Mouse (Mus musculus) heart, adult 10 weeks (tissue): ENCODE measurements around the gene Aco1. TPM values are rescaled to one million over a fixed set of nuclear protein-coding genes. Genes with fewer than 3 reads are reported as not detected.

Source experiments
- polyA plus RNA-seq: library from polyadenylated mRNA; stranded (reverse); fragments of 350-450 nt; fragmentation: Illumina TruSeq; extraction: RNeasy Lipid Tissue Mini Kit (QIAGEN cat#74804); gene quantifications from one replicate; pipeline ENCODE4 v1.2.3, GENCODE M21; 2014; ENCODE audit warnings: low read depth, low replicate concordance

Aco1 gene
- 24.4 TPM for polyA plus RNA-seq

DNA sequence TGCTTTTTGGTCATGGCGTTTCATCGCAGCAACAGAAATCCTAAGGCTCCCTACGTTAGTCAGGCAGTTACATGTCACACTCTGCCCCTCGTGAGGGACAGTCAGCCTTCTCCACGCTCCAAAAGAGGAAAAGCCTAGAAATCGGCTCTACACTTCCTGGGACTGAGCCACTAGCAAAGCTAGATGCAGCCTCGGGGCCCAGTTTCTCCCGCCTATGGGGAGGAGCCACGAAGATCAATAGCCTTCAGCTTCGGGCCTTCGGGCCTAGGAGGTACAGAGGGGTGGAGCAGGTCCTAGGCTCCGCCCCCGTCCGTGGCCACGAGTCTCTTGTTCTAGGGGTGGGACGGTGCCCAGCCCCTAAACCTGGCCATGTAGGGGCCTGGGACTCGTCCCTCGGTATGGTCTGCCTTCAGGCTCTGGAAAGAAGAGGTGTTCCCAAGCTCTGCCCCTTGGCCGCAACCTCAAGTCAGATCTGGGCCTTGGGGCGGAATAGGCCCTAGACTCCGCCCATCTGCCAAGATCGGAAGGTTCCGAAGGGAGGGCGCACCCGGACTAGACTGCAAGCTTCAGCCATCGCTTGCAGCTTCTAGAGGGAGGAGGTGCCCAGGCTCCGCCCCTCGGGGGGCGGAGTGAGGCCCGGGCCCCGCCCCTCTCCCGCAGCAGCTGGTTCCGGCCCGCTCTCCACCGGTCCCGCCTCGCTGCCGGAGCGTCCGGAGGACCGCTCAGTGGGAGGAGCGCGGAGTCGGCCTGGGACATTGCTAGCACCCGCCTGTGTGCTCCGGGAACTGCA lies at the start of gene Aco1:
Gene Aco1 (plus strand): TSS at position 339 of the 790 bp plus-strand sequence.

DNA sequence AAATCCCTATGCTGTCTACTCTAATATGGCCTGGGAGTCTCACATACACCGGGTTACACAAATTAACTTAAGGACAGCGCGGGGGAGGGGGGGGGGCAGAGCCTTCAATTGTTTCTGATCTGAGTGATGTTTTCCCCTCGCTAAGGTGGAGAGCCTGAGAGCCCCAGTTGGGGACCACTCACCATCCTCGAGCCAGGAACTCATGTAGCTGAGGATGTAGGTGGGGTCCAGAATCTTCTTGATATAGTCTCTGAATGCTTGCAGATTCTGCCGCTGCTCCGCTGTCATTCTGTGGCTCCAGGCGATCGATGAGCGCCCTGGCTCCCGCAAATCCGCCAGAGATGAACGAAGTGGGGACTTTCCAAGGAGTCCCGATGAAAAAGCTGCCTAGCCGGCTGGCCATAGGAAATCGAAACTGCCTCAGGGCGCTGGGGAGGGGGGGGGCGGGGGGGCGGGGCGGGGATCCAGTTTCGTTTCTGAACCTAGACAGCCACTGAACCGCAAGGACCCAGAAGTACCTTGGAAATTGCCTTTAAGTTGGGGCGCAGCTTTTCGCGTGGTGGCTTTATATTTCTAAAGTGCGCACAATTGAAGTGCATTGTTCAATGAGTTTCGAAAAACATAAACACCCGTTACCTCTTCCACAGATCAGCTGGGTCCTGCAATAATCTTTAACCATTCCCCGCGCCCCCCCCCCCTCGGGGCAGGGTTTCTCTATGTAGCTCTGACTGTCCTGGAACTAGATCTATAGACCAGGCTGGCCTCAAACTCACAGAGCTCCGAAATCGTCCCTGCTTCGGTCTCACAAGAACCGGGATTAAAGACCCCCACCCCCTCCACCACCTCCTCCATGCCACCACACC lies 96.8 kb downstream of the Aco1 start, which contains the start of gene Ddx58:
Gene Ddx58 (minus strand): TSS at position 420 of the 863 bp plus-strand sequence.

Other genes starting within 250 kb of the Aco1 start
- gene Ddx58, start 96.7 kb downstream of the Aco1 start, polyA plus RNA-seq: 11.0 TPM
- 15.7 TPM for gene Smim27, start 126.5 kb downstream of the Aco1 start, polyA plus RNA-seq
- 10.5 TPM for gene Topors, start 126.8 kb downstream of the Aco1 start, polyA plus RNA-seq
- 471 TPM for gene Ndufb6, start 136.3 kb downstream of the Aco1 start, polyA plus RNA-seq